8 mouse cellular contexts compared by ENCODE assay signal in genomic region chr5:137338256-137338655, GRCm38 (mm10). TPM values are rescaled to one million over a fixed set of nuclear protein-coding genes. Genes with fewer than 3 reads are reported as not detected.
A peak's percentile ranks its signal among the peaks of the same experiment; 100 is the strongest.
DNase-seq lines count a peak whose midpoint lies in the region; ATAC-seq lines count a peak whose summit lies in the region.

No protein-coding gene starts in this region.

- H3K9me3 ChIP-seq in hindbrain, embryonic 16.5 days (ENCODE audit: control insufficient read depth, low read length): no peaks in the 10 kb centered on the region

- peak; percentile 85 for ATAC-seq in hindbrain, embryonic 16.5 days

- peak overlapping the region; percentile 43 for H3K4me3 ChIP-seq in hindbrain, embryonic 16.5 days (ENCODE audit: low read length)

- H3K4me2 ChIP-seq in hindbrain, embryonic 16.5 days (ENCODE audit: low read length): peak overlapping the region; percentile 91

- no peaks in the 10 kb centered on the region for H3K36me3 ChIP-seq in hindbrain, embryonic 16.5 days (ENCODE audit: control insufficient read depth, insufficient read depth, low read length)

- no peaks in the 10 kb centered on the region for H3K27me3 ChIP-seq in hindbrain, embryonic 16.5 days (replicated peaks; ENCODE audit: control insufficient read depth, insufficient read depth, low read length)

- WGBS in hindbrain, embryonic 16.5 days: 1% methylated on average over 19 of the region's 19 CpGs

- H3K9ac ChIP-seq in hindbrain, embryonic 16.5 days (ENCODE audit: low read depth, low read length): peak overlapping the region; percentile 67

- peak; percentile 96 for DNase-seq in ZHBTc4 (ENCODE audit: low read depth, low spot score)
- peak; percentile 70 to 87 for DNase-seq in cerebellum, postnatal 4 days (ENCODE audit: low spot score in 2 of 2)
- DNase-seq in gastrocnemius, adult 18-20 months (ENCODE audit: low spot score): peak; percentile 94
- peak; percentile 92 for DNase-seq in left cerebral cortex, adult 18-20 months (ENCODE audit: low spot score in 2 of 2)
- peak; percentile 92 to 96 for DNase-seq in lung, postnatal 4 days
- DNase-seq in retina, postnatal 7 days (ENCODE audit: low read depth, low spot score): peak; percentile 82
- DNase-seq in urinary bladder, adult 18-20 months (ENCODE audit: low spot score in 2 of 2): peak; percentile 73 to 89

- peak overlapping the region; percentile 80 for H3K27ac ChIP-seq in hindbrain, embryonic 16.5 days (ENCODE audit: low read depth, low read length)

- peaks cover 10% of the 10 kb centered on the region for H3K4me1 ChIP-seq in hindbrain, embryonic 16.5 days (ENCODE audit: control insufficient read depth, insufficient read depth, low read depth, low read length)

RNA-seq across cellular contexts. Expression of gene Slc12a9, which starts 4.9 kb away (rescaled TPM):
- 1 to 10 TPM; 2.0 to 2.2 TPM for total RNA-seq in gastrocnemius, adult 18-20 months (2021)
- polyA plus RNA-seq in hindbrain, embryonic 16.5 days (2015; fragmentation: Nextera tagmentation; extraction: Ambion mirVana): 24.5 and 26.7 TPM in 2 replicates
- total RNA-seq in left cerebral cortex, adult 18-20 months (2021): 10 to 100 TPM; 20.3 to 23.9 TPM

RNA-seq across cellular contexts. Expression of gene Ephb4, which starts 11.7 kb away (rescaled TPM):
- 10 to 100 TPM in 1 of 2 experiments, 1 to 10 TPM in 1; 8.2 to 14.4 TPM for total RNA-seq in gastrocnemius, adult 18-20 months (2021)
- polyA plus RNA-seq in hindbrain, embryonic 16.5 days (2015; fragmentation: Nextera tagmentation; extraction: Ambion mirVana): 5.8 and 9.2 TPM in 2 replicates
- 1 to 10 TPM; 5.5 to 5.8 TPM for total RNA-seq in left cerebral cortex, adult 18-20 months (2021)

RNA-seq across cellular contexts. Expression of gene Trip6, which starts 24.1 kb away (rescaled TPM):
- 1 to 10 TPM; 2.2 to 4.4 TPM for total RNA-seq in gastrocnemius, adult 18-20 months (2021)
- 13.2 and 17.3 TPM in 2 replicates for polyA plus RNA-seq in hindbrain, embryonic 16.5 days (2015; fragmentation: Nextera tagmentation; extraction: Ambion mirVana)
- total RNA-seq in left cerebral cortex, adult 18-20 months (2021): 1 to 10 TPM; 4.8 to 5.9 TPM

RNA-seq across cellular contexts. Expression of gene Srrt, which starts 30.8 kb away (rescaled TPM):
- total RNA-seq in gastrocnemius, adult 18-20 months (2021): 10 to 100 TPM; 29.6 to 40.8 TPM
- 88.1 and 100 TPM in 2 replicates for polyA plus RNA-seq in hindbrain, embryonic 16.5 days (2015; fragmentation: Nextera tagmentation; extraction: Ambion mirVana)
- total RNA-seq in left cerebral cortex, adult 18-20 months (2021): 100 to 1,000 TPM; 185 to 191 TPM

RNA-seq across cellular contexts. Expression of gene Ufsp1, which starts 43.8 kb away (rescaled TPM):
- total RNA-seq in gastrocnemius, adult 18-20 months (2021): 10 to 100 TPM; 19.1 to 20.8 TPM
- 25.5 and 29.6 TPM in 2 replicates for polyA plus RNA-seq in hindbrain, embryonic 16.5 days (2015; fragmentation: Nextera tagmentation; extraction: Ambion mirVana)
- total RNA-seq in left cerebral cortex, adult 18-20 months (2021): 10 to 100 TPM; 12.2 to 13.4 TPM

Comparison
In these comparisons a context has a peak if more than half of its experiments do, and no peak if none do; other contexts are left out.
1. Peak in every context shown above with its lines: DNase-seq, ATAC-seq, H3K4me3 ChIP-seq and H3K27ac ChIP-seq.
2. RNA of gene Slc12a9, which starts 4.9 kb away (total RNA-seq): 20.3 to 23.9 TPM in left cerebral cortex, adult 18-20 months; 2.0 to 2.2 TPM in gastrocnemius, adult 18-20 months; every median in the first group is over 4 times any median in the second.